Mouse (Mus musculus) heart, postnatal 0 days (tissue): ENCODE measurements around the gene Rab5c.

Experiments used
- CTCF ChIP-seq: IDR thresholded peaks from 2 replicates; pipeline ENCODE4 v1.5.1; 2016; ENCODE audit warnings: antibody characterized with exemption, control low read depth, low read depth
- EP300 ChIP-seq: IDR thresholded peaks from 2 replicates; pipeline ENCODE4 v1.6.1; 2016; ENCODE audit warnings: antibody characterized with exemption, low read depth

- TF ChIP-seq CTCF (no peak), EP300 (no peak)
These were observed 50.8 kb downstream of the Rab5c start for GRCm38 (mm10) chr11:100687265-100687664.
